Mouse (Mus musculus) NIH3T3 (cell line): ENCODE data around the gene Klhl26.

ENCODE experiments used
- DNase-seq: peaks from one replicate; pipeline ENCODE4 v3.0.0-alpha.2; 2012; ENCODE audit warnings: low read depth

Klhl26 gene

GRCm38 (mm10) chr8:70409019-70409418 is 67.7 kb downstream of the Klhl26 start:
- no peak for DNase-seq

DNA sequence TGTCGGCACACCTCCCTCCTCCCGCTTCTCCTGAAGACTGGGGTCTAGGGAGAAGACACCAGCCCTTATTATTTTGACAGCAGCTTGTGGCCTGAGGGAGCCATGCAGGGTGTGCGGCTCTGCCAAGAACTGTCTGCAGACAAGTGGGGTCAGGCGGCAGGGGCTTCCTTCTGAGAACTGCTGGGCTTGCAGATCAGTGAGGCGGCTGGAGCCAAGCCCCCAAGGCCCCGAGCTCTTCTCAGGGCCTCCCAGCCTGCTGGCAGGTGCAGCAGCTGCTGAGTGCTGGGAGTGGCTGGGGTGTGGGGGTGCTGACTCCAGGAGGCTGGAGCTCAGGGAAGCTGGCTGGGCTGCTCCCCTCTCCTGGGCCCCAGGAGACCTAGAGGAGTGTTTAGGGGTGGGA is 68.5 kb downstream of the Klhl26 start:
- no peak for DNase-seq

DNA sequence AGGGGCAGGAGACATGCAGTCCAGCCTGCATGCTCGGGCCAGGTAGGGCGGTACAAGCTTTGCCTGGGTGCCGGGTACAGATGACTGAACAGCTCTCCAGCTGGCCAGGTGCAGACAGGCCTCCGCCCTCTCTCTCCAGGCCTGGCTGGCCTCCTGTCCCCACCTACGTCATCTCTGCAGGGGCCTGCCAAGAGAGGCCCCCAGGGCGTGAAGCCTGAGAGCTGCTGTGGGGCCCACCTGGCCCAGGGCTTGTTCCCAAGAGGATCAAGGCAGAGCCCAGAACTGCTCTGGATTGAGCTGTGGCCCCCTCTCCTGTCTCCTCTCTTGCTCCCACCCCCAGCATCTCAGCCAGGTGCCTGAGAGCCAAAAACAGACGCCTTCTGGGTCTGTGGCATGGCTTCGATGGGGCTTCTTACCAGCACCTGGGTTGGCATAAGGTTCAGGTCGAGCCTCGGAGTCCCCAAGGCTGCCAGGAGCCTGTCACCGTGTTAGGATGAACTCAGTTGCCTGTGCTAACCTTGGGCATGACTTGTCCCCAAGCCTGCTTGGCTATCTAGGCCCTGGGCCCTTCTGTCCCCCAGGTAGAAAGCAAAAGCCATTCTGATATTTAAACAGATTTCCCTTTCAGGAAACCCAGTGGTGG is 70.2 kb downstream of the Klhl26 start:
- no peak for DNase-seq

DNA sequence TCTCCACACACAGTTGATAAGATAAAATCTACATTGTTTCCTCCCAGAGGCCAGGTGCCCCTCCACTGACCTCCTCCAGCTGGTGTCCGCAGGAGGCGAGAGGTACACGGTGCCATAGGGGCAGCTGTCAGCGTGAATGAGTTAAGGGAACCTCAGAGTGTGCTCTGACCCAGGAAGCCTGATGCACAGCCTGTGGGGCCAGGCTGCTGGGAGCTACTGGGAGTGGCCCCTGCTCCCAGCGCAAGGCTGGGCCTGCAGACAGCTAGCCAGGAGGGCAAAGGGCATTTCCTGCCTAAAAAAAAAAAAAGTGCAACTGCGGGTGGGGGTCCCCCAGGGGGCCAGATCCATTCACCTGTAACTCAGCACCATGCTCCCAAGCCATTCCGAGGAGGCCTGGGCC is 71.6 kb downstream of the Klhl26 start:
- no peak for DNase-seq

DNA sequence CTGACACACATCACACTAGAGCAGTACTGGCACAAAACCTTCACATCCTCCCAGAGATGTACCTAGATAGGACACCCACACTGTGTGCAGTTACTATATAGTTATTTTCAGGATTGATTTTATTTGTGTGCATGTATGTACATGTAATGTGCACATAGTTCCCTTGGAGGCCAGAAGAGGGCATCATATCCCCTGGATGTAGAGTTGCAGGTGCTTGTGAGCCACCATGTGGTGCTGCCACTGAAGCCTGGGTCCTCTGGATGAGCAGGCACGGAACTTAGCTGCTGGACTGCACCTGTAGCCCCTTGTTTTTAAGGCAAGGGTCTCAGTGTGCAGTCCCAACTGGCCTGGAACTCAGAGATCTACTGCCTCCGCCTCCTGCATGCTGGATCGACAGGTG is 72.6 kb downstream of the Klhl26 start:
- DNase-seq = no peak
